Mouse (Mus musculus) ES-E14 (cell line): ENCODE measurements around the gene Fam83e.

Experiments
- CHD2 ChIP-seq: IDR thresholded peaks from 2 replicates; pipeline ENCODE4 v1.6.1; 2014; ENCODE audit warnings: mild to moderate bottlenecking, low read depth, low read length, inconsistent platforms
- HCFC1 ChIP-seq: IDR thresholded peaks from 2 replicates; pipeline ENCODE4 v1.6.1; 2012; ENCODE audit warnings: low read length, inconsistent platforms, borderline replicate concordance; ENCODE audit not compliant: insufficient read depth
- MAFK ChIP-seq: IDR thresholded peaks from 2 replicates; pipeline ENCODE4 v1.6.1; 2014; ENCODE audit warnings: mild to moderate bottlenecking, low read depth, low read length, inconsistent platforms; ENCODE audit not compliant: insufficient read depth
- ZNF384 ChIP-seq: IDR thresholded peaks from 2 replicates; pipeline ENCODE4 v1.6.1; 2012; ENCODE audit warnings: low read depth, low read length, inconsistent platforms

GRCm38 (mm10) chr7:45742338-45742737 lies 21.3 kb downstream of the Fam83e start:
- no peak for TF ChIP-seq MAFK
- no peak for TF ChIP-seq ZNF384
- TF ChIP-seq HCFC1, result no peak
- TF ChIP-seq CHD2, result no peak
